Mouse (Mus musculus) cerebellum, adult 2 months (tissue): ENCODE results near the gene Nit2.

ENCODE experiments used
- CTCF ChIP-seq: fragments of 200-500 bp; IDR thresholded peaks from 2 replicates; pipeline ENCODE4 v1.5.1; 2011; ENCODE audit warnings: low read depth, mild to moderate bottlenecking, control low read depth, low read length, moderate library complexity, borderline replicate concordance; ENCODE audit not compliant: insufficient read depth
- POLR2A ChIP-seq: fragments of 200-500 bp; IDR thresholded peaks from 2 replicates; pipeline ENCODE4 v1.6.1; 2011; ENCODE audit warnings: low read length, control low read depth, borderline replicate concordance; ENCODE audit not compliant: insufficient read depth

- TF ChIP-seq CTCF (no peak), POLR2A (no peak)
These were observed 49.6 kb downstream of the Nit2 start for GRCm38 (mm10) chr16:57117562-57117961.
